Mouse (Mus musculus) kidney, postnatal 0 days (tissue): Measurements from ENCODE around the gene Agtpbp1. TPM values are rescaled to one million over a fixed set of nuclear protein-coding genes. Genes with fewer than 3 reads are reported as not detected.

Experiments
- ATAC-seq: fragments of 200-750 bp; cut with Nextera tagmentation; replicated peaks from 2 replicates; pipeline ENCODE4 v1.8.0; 2017; ENCODE audit warnings: low read depth, moderate number of reproducible peaks, moderate TSS enrichment, moderate library complexity; ENCODE audit not compliant: low FRiP score
- DNase-seq: peaks from one replicate; pipeline ENCODE4 v3.0.0-alpha.2; 2016; ENCODE audit warnings: low spot score
- H3K27ac ChIP-seq: fragments of 300-500 bp; sonication (generic); 2 replicates; pipeline ENCODE4 v1.5.1; 2014; ENCODE audit warnings: mild to moderate bottlenecking
- H3K27me3 ChIP-seq: fragments of 300-500 bp; sonication (generic); 2 replicates; pipeline ENCODE4 v1.6.1; 2014; ENCODE audit warnings: low read length, mixed read lengths; ENCODE audit not compliant: insufficient read depth
- H3K36me3 ChIP-seq: fragments of 300-500 bp; sonication (generic); 2 replicates; pipeline ENCODE4 v1.6.1; 2014; ENCODE audit warnings: low read length, mixed read lengths; ENCODE audit not compliant: insufficient read depth
- H3K4me1 ChIP-seq: fragments of 300-500 bp; sonication (generic); replicated peaks from 2 replicates; pipeline ENCODE4 v1.6.1; 2014; ENCODE audit warnings: antibody characterized with exemption, low read length, mixed read lengths; ENCODE audit not compliant: insufficient read depth
- H3K4me2 ChIP-seq: fragments of 300-500 bp; sonication (generic); 2 replicates; pipeline ENCODE4 v1.6.1; 2014; ENCODE audit warnings: mild to moderate bottlenecking, low read length, moderate library complexity, mixed read lengths
- H3K4me3 ChIP-seq: fragments of 300-500 bp; sonication (generic); replicated peaks from 2 replicates; pipeline ENCODE4 v1.5.1; 2014; ENCODE audit warnings: low read depth, low read length
- H3K9ac ChIP-seq: fragments of 300-500 bp; sonication (generic); 2 replicates; pipeline ENCODE4 v1.6.1; 2014; ENCODE audit warnings: low read depth, low read length
- H3K9me3 ChIP-seq: fragments of 300-500 bp; sonication (generic); replicated peaks from 2 replicates; pipeline ENCODE4 v1.6.1; 2016; ENCODE audit warnings: low read length, inconsistent platforms, mixed read lengths
- CTCF ChIP-seq: IDR thresholded peaks from 2 replicates; pipeline ENCODE4 v1.5.1; 2016; ENCODE audit warnings: antibody characterized with exemption, low read depth, mild to moderate bottlenecking, moderate library complexity
- WGBS: fragments of 180-500 bp; shearing (Covaris S2); extraction: QIAGEN DNeasy Blood & Tissue Kit; methylation state at CpG from one replicate; pipeline ENCODE4 v1.1.7; 2014; 5-methylcytosine and 5-hydroxymethylcytosine counted together
- polyA plus RNA-seq: library from polyadenylated mRNA; unstranded; fragments of >200 nt; fragmentation: Nextera tagmentation; extraction: Ambion mirVana; gene quantifications from 2 replicates; pipeline ENCODE4 v1.2.1, GENCODE M21; 2015

Gene Agtpbp1
- polyA plus RNA-seq = 10.1 and 13.9 TPM in 2 replicates

DNA sequence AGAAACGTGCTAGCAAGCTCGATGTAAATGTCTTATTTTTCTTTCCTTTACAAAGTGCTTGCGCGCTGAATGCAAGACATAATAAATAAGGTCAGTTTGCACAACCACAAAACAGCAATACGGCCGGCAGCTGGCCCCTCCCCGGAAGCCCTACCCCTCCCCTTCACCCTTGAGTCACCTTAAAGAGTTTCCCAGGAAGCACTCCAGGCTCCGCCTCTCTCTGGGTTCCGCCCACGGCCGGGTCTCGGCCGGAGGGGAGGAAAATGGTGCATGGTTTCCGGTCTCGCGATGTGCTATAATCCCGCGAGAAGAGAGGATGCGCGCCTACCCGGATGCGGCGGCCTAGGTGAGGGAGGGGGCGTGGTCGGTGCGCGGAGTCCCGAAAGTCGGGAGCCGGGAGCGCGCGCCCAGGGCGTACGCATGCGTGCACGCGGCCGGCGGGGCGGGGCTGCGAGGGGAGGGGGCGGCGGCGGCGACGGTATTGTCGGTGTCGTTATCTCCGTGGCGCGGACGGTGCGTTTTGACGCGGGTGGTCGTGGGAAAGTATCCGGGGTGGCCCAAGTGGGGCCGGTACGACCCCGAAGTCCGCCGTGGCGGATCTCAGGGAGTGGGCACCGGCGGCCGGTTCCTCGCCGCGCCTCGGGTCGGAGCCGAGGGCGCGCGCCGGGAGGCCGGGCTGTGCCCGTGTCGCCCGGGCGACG is at the start of gene Agtpbp1, which contains the start of gene Naa35:
Gene Agtpbp1 (minus strand): TSS at position 281 of the 701 bp plus-strand sequence.
Gene Naa35 (plus strand): TSS at position 313 of the 701 bp plus-strand sequence.
- ATAC-seq = peak; percentile 98
- no peak for TF ChIP-seq CTCF
- peak; percentile 99 for DNase-seq
- under 1% methylated on average over 70 of the region's 83 CpGs for WGBS
- no peaks in the 10 kb centered on the region for H3K9me3 ChIP-seq
- H3K4me3 ChIP-seq = peak within 1 kb of the TSS; percentile 96
- H3K9ac ChIP-seq = peak within 1 kb of the TSS; percentile 86
- no peaks in the 10 kb centered on the region for H3K27me3 ChIP-seq
- peak within 1 kb of the TSS; percentile 87 for H3K27ac ChIP-seq
- H3K36me3 ChIP-seq = no peaks in the 10 kb centered on the region
- H3K4me2 ChIP-seq = peak within 1 kb of the TSS; percentile 88
- H3K4me1 ChIP-seq = 0 out of 2 replicates have a peak, but pooled peaks cover 5% of the 10 kb centered on the region

DNA sequence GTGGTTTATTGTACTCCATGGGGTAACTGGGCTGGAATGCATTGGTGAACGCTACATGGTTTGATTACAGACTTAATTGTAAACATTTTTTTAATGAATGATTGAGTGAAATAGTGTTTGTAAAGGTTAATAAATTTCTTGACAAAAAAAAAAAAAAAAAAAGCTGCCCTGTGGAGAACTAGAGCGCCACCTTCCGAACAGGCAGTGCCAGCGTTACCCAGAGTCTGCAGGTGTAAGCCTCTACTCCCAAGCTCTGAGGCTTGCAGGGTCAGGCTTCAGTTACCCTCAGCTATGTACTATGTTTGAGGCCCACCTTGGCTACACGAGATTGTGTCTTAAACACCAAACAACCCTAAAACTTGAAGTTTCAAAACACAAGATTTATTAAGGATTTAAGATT is 49.6 kb upstream of the Agtpbp1 start:
- WGBS = 59% methylated on average over 5 of the region's 5 CpGs
- no peak for ATAC-seq

DNA sequence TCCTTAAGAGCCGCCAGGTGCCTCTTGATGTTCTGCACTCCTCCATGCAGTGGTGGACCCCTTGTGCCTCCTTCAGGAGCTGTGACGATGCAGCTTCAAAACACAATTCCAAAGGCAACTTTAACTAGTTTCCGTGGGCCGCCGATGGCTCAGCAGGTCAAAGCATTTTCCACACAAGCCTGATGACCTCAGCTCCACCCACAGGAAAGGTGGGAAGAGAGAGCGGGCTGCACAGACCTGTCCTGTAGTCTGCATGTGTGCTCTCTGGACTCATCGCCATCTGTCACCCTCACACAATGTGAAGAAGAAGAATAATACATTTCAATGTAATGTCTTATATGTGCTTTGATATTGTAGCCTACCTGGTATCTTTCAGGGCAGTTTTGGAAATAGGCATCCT is 41.7 kb upstream of the Agtpbp1 start:
- no peak for ATAC-seq
- Histone ChIP-seq H3K27me3 (no peaks in the 10 kb centered on the region), H3K36me3 (peaks cover 66% of the 10 kb centered on the region), H3K9ac (no peak overlapping the region), H3K4me2 (no peak overlapping the region), H3K9me3 (no peaks in the 10 kb centered on the region), H3K4me1 (no peaks in the 10 kb centered on the region), H3K27ac (no peak overlapping the region), H3K4me3 (no peak overlapping the region)
- 74% methylated on average over 7 of the region's 7 CpGs for WGBS
- no peak for DNase-seq
- TF ChIP-seq CTCF = no peak

More for the DNA sequence above, 49.6 kb upstream of the Agtpbp1 start:
- H3K9ac ChIP-seq = no peak overlapping the region
- H3K27ac ChIP-seq = no peak overlapping the region
- TF ChIP-seq CTCF = peak; percentile 33; the same call in 1 of the 2 replicates
- H3K27me3 ChIP-seq = no peaks in the 10 kb centered on the region
- H3K36me3 ChIP-seq = peaks cover 53% of the 10 kb centered on the region
- no peaks in the 10 kb centered on the region for H3K4me1 ChIP-seq
- H3K4me2 ChIP-seq = no peak overlapping the region
- DNase-seq = no peak
- no peaks in the 10 kb centered on the region for H3K9me3 ChIP-seq
- no peak overlapping the region for H3K4me3 ChIP-seq

DNA sequence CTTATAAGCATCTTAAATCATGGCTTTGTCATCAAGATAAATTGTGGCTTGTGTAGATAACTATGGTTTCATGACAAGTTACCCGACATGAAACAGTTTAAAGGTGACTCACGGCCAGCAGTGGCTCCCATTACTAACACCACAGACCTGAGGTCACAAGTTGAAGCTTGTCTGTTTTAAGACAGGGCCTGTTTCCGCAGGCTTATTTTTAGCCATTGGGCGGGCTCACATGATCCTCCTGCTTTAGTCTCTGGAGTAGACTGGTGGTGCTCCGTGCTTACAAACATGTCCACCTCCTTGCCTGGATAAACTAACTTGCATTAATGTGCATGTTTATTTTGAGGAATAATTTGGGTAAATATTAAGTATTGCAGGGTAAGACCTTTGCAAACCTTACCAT is 39.9 kb upstream of the Agtpbp1 start:
- no peak for TF ChIP-seq CTCF

DNA sequence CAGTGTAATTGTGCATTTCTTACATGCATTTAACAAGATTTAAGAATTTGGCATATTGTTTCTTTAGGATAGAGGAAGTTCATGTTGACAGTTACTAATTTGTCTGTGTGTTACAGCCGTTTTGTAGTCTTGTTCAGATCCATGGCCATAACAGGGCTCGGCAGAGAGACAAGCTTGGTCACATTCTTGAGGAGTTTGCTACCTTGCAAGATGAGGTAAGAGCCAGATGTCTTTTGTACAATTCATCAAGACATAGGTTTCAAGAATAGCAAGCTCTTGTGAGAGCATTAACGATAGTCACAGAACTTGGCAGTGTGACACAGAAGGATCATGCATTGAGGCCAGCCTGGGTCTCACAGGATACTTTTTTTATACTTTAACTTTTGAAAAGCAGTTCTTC is 39.4 kb upstream of the Agtpbp1 start:
- TF ChIP-seq CTCF = no peak
- no peak overlapping the region for H3K9ac ChIP-seq
- no peak for ATAC-seq
- H3K4me3 ChIP-seq = no peak overlapping the region
- no peaks in the 10 kb centered on the region for H3K27me3 ChIP-seq
- H3K27ac ChIP-seq = no peak overlapping the region
- peaks cover 54% of the 10 kb centered on the region for H3K36me3 ChIP-seq
- no peak overlapping the region for H3K4me2 ChIP-seq
- H3K9me3 ChIP-seq = no peaks in the 10 kb centered on the region
- H3K4me1 ChIP-seq = no peaks in the 10 kb centered on the region
- whole genome bisulfite sequencing = 56% methylated on average over 3 of the region's 3 CpGs
- peak; percentile 29 for DNase-seq

More for the DNA sequence above, 39.9 kb upstream of the Agtpbp1 start:
- DNase-seq (peak; percentile 46), ATAC-seq (no peak)
- 42% methylated on average over 5 of the region's 5 CpGs for WGBS
- no peaks in the 10 kb centered on the region for H3K27me3 ChIP-seq
- H3K4me3 ChIP-seq = no peak overlapping the region
- no peaks in the 10 kb centered on the region for H3K9me3 ChIP-seq
- H3K27ac ChIP-seq = no peak overlapping the region
- no peak overlapping the region for H3K4me2 ChIP-seq
- H3K9ac ChIP-seq = no peak overlapping the region
- peaks cover 59% of the 10 kb centered on the region for H3K36me3 ChIP-seq
- no peaks in the 10 kb centered on the region for H3K4me1 ChIP-seq

DNA sequence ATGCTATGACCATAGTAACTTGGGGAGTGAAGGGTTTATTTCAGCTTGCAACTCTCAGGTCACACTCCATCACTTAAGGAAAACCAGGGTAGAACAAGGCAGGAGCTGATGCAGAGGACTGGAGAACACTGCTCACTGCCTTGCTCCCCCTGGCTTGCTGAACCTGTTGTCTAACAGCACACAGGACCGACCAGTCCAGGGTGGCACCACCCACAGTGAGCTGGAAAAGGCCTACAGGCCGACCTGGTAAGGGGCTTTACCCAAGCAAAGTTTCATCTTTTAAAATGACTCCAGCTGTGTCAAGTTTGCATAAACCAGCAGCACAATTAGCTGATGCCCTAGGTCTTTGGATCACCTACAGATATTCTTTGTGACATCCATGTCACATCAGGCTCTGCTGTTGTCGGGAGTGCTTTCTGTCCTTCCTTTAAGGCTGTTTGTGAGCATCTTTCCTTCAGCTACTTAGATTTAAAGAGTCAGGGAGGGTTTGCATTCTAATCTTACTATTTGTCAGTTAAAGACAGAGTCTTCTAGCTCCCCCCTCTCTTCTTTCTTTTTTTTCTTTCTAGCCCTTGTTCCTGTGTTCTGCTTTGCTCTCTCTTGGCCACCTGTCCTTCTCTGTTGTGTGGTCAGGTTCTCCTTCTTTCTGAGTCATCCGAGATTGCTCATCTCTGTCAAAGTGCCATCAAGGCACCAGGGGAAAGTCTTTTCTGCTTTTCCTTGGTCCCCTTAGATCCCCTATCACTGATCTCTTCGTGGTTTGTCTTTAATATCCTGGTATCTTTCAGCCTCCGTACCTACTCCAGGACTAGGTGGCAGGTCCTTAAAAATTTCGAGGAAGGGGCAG is 36.8 kb upstream of the Agtpbp1 start:
- TF ChIP-seq CTCF = no peak
- H3K9ac ChIP-seq = no peak overlapping the region
- no peak overlapping the region for H3K4me2 ChIP-seq
- H3K4me1 ChIP-seq = no peaks in the 10 kb centered on the region
- H3K9me3 ChIP-seq = no peaks in the 10 kb centered on the region
- no peak for ATAC-seq
- H3K4me3 ChIP-seq = no peak overlapping the region
- no peak overlapping the region for H3K27ac ChIP-seq
- WGBS = 90% methylated on average over 7 of the region's 7 CpGs
- H3K36me3 ChIP-seq = peaks cover 44% of the 10 kb centered on the region
- H3K27me3 ChIP-seq = no peaks in the 10 kb centered on the region
- DNase-seq = no peak
